Mouse (Mus musculus) liver, postnatal 0 days (tissue): ENCODE results near the gene Ccdc159.
A peak's percentile ranks its signal among the peaks of the same experiment; 100 is the strongest.

Experiments
- CTCF ChIP-seq: sonication (generic); IDR thresholded peaks from 2 replicates; pipeline ENCODE4 v1.5.1; 2016; ENCODE audit warnings: antibody characterized with exemption, low read depth
- EP300 ChIP-seq: IDR thresholded peaks from 2 replicates; pipeline ENCODE4 v1.6.1; 2016; ENCODE audit warnings: antibody characterized with exemption, low read depth, mild to moderate bottlenecking

- TF ChIP-seq CTCF = peak; percentile 44
- no peak for TF ChIP-seq EP300
Measured at GRCm38 (mm10) chr9:21960558-21961208, 33.4 kb downstream of the Ccdc159 start.
